Mouse (Mus musculus) myocyte (in vitro differentiated cells): Measurements from ENCODE around the gene Spon1. TPM values are rescaled to one million over a fixed set of nuclear protein-coding genes. Genes with fewer than 3 reads are reported as not detected.

Experiments
- H3K27me3 ChIP-seq: one replicate; pipeline ENCODE4 v1.6.1; 2011; ENCODE audit not compliant: control insufficient read depth, insufficient read depth, insufficient read length
- H3K36me3 ChIP-seq: one replicate; pipeline ENCODE4 v1.6.1; 2011; ENCODE audit not compliant: control insufficient read depth, insufficient read depth
- H3K4me2 ChIP-seq: one replicate; pipeline ENCODE4 v1.6.1; 2011; ENCODE audit warnings: low read depth, control low read depth
- H3K4me3 ChIP-seq: one replicate; pipeline ENCODE4 v1.5.1; 2011; ENCODE audit warnings: mild to moderate bottlenecking, control low read depth, moderate library complexity
- H3K79me2 ChIP-seq: one replicate; pipeline ENCODE4 v1.6.1; 2011; ENCODE audit not compliant: control insufficient read depth, insufficient read depth
- H3ac ChIP-seq: one replicate; pipeline ENCODE4 v1.6.1; 2011; ENCODE audit not compliant: control insufficient read depth, insufficient read length
- CEBPB ChIP-seq: IDR thresholded peaks from 2 replicates; pipeline ENCODE4 v1.6.1; 2011; ENCODE audit warnings: mild to moderate bottlenecking, moderate library complexity; ENCODE audit not compliant: poor library complexity, insufficient read depth, severe bottlenecking
- E2F4 ChIP-seq: IDR thresholded peaks from one replicate; pipeline ENCODE4 v1.6.1; 2011; ENCODE audit warnings: mild to moderate bottlenecking, control low read depth, moderate library complexity; ENCODE audit not compliant: insufficient read depth
- MAX ChIP-seq: IDR thresholded peaks from one replicate; pipeline ENCODE4 v1.6.1; 2011; ENCODE audit warnings: low read depth, mild to moderate bottlenecking, control low read depth
- MYOD1 ChIP-seq, 3 experiments: IDR thresholded peaks; one replicate each; pipeline ENCODE4 v1.6.1; 2011; ENCODE audit warnings: control low read depth in 2 of 3, low read depth in 2 of 3, mild to moderate bottlenecking in 2 of 3, moderate library complexity in 1 of 3; ENCODE audit not compliant: insufficient read length in 2 of 3, control insufficient read depth in 1 of 3
- MYOG ChIP-seq, 3 experiments: IDR thresholded peaks; one replicate each; pipeline ENCODE4 v1.6.1; 2011; ENCODE audit warnings: control low read depth in 2 of 3, low read depth in 2 of 3, mild to moderate bottlenecking in 2 of 3; ENCODE audit not compliant: insufficient read length in 2 of 3, control insufficient read depth in 1 of 3, insufficient read depth in 1 of 3
- POLR2A ChIP-seq: IDR thresholded peaks from one replicate; pipeline ENCODE4 v1.6.1; 2011; ENCODE audit warnings: low read depth, mild to moderate bottlenecking, control low read depth, moderate library complexity; ENCODE audit not compliant: insufficient read length
- POLR2AphosphoS2 ChIP-seq: IDR thresholded peaks from one replicate; pipeline ENCODE4 v1.6.1; 2011; ENCODE audit warnings: low read depth, control low read depth; ENCODE audit not compliant: insufficient read length
- REST ChIP-seq: IDR thresholded peaks from one replicate; pipeline ENCODE4 v1.6.1; 2011; ENCODE audit warnings: mild to moderate bottlenecking, control low read depth, moderate library complexity; ENCODE audit not compliant: insufficient read depth, insufficient read length
- SRF ChIP-seq: IDR thresholded peaks from one replicate; pipeline ENCODE4 v1.6.1; 2011; ENCODE audit warnings: low read depth; ENCODE audit not compliant: control insufficient read depth, insufficient read length
- TCF12 ChIP-seq: IDR thresholded peaks from one replicate; pipeline ENCODE4 v1.6.1; 2011; ENCODE audit warnings: mild to moderate bottlenecking, control low read depth; ENCODE audit not compliant: poor library complexity, insufficient read depth, severe bottlenecking
- TCF3 ChIP-seq: IDR thresholded peaks from one replicate; pipeline ENCODE4 v1.6.1; 2011; ENCODE audit warnings: low read depth, control low read depth; ENCODE audit not compliant: insufficient read length
- USF1 ChIP-seq: IDR thresholded peaks from one replicate; pipeline ENCODE4 v1.6.1; 2011; ENCODE audit warnings: low read depth, mild to moderate bottlenecking, control low read depth, moderate library complexity
- polyA plus RNA-seq: library from polyadenylated mRNA; unstranded; fragments of >200 nt; fragmentation: generic; extraction: Trizol; gene quantifications from one replicate; pipeline ENCODE4 v1.2.1, GENCODE M21; 2012; ENCODE audit warnings: missing spikeins

Spon1 gene
- polyA plus RNA-seq, 1 experiment, result 0.04 TPM

GRCm38 (mm10) chr7:113909161-113909825 is 143.5 kb downstream of the Spon1 start:
- Histone ChIP-seq H3K4me3 (no peak overlapping the region), H3K36me3 (no peaks in the 10 kb centered on the region), H3K27me3 (no peaks in the 10 kb centered on the region), H3ac (no peak overlapping the region), H3K4me2 (no peak overlapping the region), H3K79me2 (no peaks in the 10 kb centered on the region)
- TF ChIP-seq E2F4 (no peak), MYOD1 (IDR thresholded peaks at IDR 0.05; ENCODE audit: control insufficient read depth in 1 of 3, insufficient read length in 2 of 3, low read depth in 2 of 3) (no peak), POLR2AphosphoS2 (no peak), CEBPB (no peak), USF1 (no peak)

- Histone ChIP-seq H3K4me3 (no peak overlapping the region), H3K36me3 (no peaks in the 10 kb centered on the region), H3K79me2 (no peaks in the 10 kb centered on the region), H3K27me3 (no peaks in the 10 kb centered on the region), H3K4me2 (no peak overlapping the region), H3ac (no peak overlapping the region)
- TF ChIP-seq POLR2AphosphoS2 (no peak), SRF (no peak), MYOG (IDR thresholded peaks at IDR 0.05; ENCODE audit: control insufficient read depth in 1 of 3, insufficient read depth in 1 of 3, insufficient read length in 2 of 3, low read depth in 2 of 3) (no peak), POLR2A (no peak), MAX (no peak), TCF12 (no peak), REST (no peak), E2F4 (no peak), USF1 (no peak), CEBPB (no peak), MYOD1 (IDR thresholded peaks at IDR 0.05; ENCODE audit: control insufficient read depth in 1 of 3, insufficient read length in 2 of 3, low read depth in 2 of 3) (no peak), TCF3 (no peak)
These were observed 145.1 kb downstream of the Spon1 start for GRCm38 (mm10) chr7:113910856-113911255.

GRCm38 (mm10) chr7:113915936-113916335 is 150.1 kb downstream of the Spon1 start:
- Histone ChIP-seq H3K4me2 (no peak overlapping the region), H3K4me3 (no peak overlapping the region), H3K27me3 (no peaks in the 10 kb centered on the region), H3ac (no peak overlapping the region), H3K36me3 (no peaks in the 10 kb centered on the region), H3K79me2 (no peaks in the 10 kb centered on the region)
- no peak for TF ChIP-seq TCF3

- H3K4me2 ChIP-seq, result no peak overlapping the region
- no peaks in the 10 kb centered on the region for H3K36me3 ChIP-seq
- no peaks in the 10 kb centered on the region for H3K27me3 ChIP-seq
- TF ChIP-seq MAX, result no peak
- no peak for TF ChIP-seq USF1
- TF ChIP-seq SRF, result no peak
- TF ChIP-seq REST, result no peak
- no peak for TF ChIP-seq MYOG (IDR thresholded peaks at IDR 0.05; ENCODE audit: control insufficient read depth in 1 of 3, insufficient read depth in 1 of 3, insufficient read length in 2 of 3, low read depth in 2 of 3)
- no peak for TF ChIP-seq TCF3
- TF ChIP-seq POLR2A, result no peak
- no peak for TF ChIP-seq E2F4
- no peak overlapping the region for H3ac ChIP-seq
- H3K4me3 ChIP-seq, result no peak overlapping the region
- H3K79me2 ChIP-seq, result no peaks in the 10 kb centered on the region
These were observed 153.1 kb downstream of the Spon1 start for GRCm38 (mm10) chr7:113918916-113919315.

- Histone ChIP-seq H3K36me3 (no peaks in the 10 kb centered on the region), H3K79me2 (no peaks in the 10 kb centered on the region), H3K4me2 (no peak overlapping the region), H3K4me3 (no peak overlapping the region), H3ac (no peak overlapping the region), H3K27me3 (no peaks in the 10 kb centered on the region)
- no peak for TF ChIP-seq TCF3
- TF ChIP-seq USF1, result no peak
- no peak for TF ChIP-seq TCF12
- TF ChIP-seq REST, result no peak
- TF ChIP-seq POLR2AphosphoS2, result no peak
- TF ChIP-seq POLR2A, result no peak
- TF ChIP-seq MAX, result no peak
- TF ChIP-seq MYOD1 (IDR thresholded peaks at IDR 0.05; ENCODE audit: control insufficient read depth in 1 of 3, insufficient read length in 2 of 3, low read depth in 2 of 3), result no peak
- no peak for TF ChIP-seq SRF
- no peak for TF ChIP-seq E2F4
- TF ChIP-seq MYOG (IDR thresholded peaks at IDR 0.05; ENCODE audit: control insufficient read depth in 1 of 3, insufficient read depth in 1 of 3, insufficient read length in 2 of 3, low read depth in 2 of 3), result no peak
- TF ChIP-seq CEBPB, result no peak
These were observed 153.7 kb downstream of the Spon1 start for GRCm38 (mm10) chr7:113919505-113919904.
